ENCODE assay signal across 8 mouse cellular contexts in genomic region chr11:5099576-5100183, GRCm38 (mm10). TPM values are rescaled to one million over a fixed set of nuclear protein-coding genes. Genes with fewer than 3 reads are reported as not detected.
DNase-seq lines count a peak whose midpoint lies in the region; ATAC-seq lines count a peak whose summit lies in the region.

No protein-coding gene starts in this region.

- peak overlapping the region; percentile 99 for H3K27ac ChIP-seq in hindbrain, embryonic 14.5 days

- DNase-seq in NIH3T3 (ENCODE audit: low read depth), result peak; percentile 92
- DNase-seq in cerebellum, postnatal 10 days, result peak; percentile 83 to 87
- DNase-seq in frontal cortex, postnatal 25 days (ENCODE audit: low spot score in 2 of 2), result peak; percentile 55 to 64
- peak; percentile 83 for DNase-seq in hindbrain, embryonic 14.5 days (ENCODE audit: low spot score)
- peak; percentile 71 to 75 for DNase-seq in layer of hippocampus, postnatal 36 days
- peak; percentile 88 for DNase-seq in lung, postnatal 25 days (ENCODE audit: low spot score)
- peak; percentile 57 for DNase-seq in retina, adult 2 months (ENCODE audit: low read depth, low spot score)
- peak; percentile 77 for DNase-seq in thymus, postnatal 25 days

- peaks cover 35% of the 10 kb centered on the region for H3K4me1 ChIP-seq in hindbrain, embryonic 14.5 days (replicated peaks; ENCODE audit: control insufficient read depth, insufficient read depth, low read length)

- H3K9me3 ChIP-seq in hindbrain, embryonic 14.5 days (ENCODE audit: control insufficient read depth, low read length), result no peaks in the 10 kb centered on the region

- H3K4me2 ChIP-seq in hindbrain, embryonic 14.5 days (replicated peaks), result peak overlapping the region; percentile 87

- no peaks in the 10 kb centered on the region for H3K27me3 ChIP-seq in hindbrain, embryonic 14.5 days (ENCODE audit: control insufficient read depth, insufficient read depth, low read length)

- H3K4me3 ChIP-seq in hindbrain, embryonic 14.5 days (replicated peaks; ENCODE audit: low read length), result peak overlapping the region; percentile 99

- peak; percentile 69 for ATAC-seq in hindbrain, embryonic 14.5 days (ENCODE audit: low FRiP score)

- peak overlapping the region; percentile 98 for H3K9ac ChIP-seq in hindbrain, embryonic 14.5 days

- peaks cover 27% of the 10 kb centered on the region for H3K36me3 ChIP-seq in hindbrain, embryonic 14.5 days (replicated peaks; ENCODE audit: control insufficient read depth, insufficient read depth)

- under 1% methylated on average over 31 of the region's 31 CpGs for WGBS in hindbrain, embryonic 14.5 days

RNA-seq across cellular contexts. Expression of gene Ewsr1, which starts 0.6 kb away (rescaled TPM):
- polyA plus RNA-seq in hindbrain, embryonic 14.5 days (2014; fragmentation: Nextera tagmentation; extraction: Ambion mirVana), result 267 and 288 TPM in 2 replicates
- 100 to 1,000 TPM; 319 to 373 TPM for total RNA-seq in layer of hippocampus, postnatal 36 days (2021)

RNA-seq across cellular contexts. Expression of gene Rhbdd3, which starts 1.0 kb away (rescaled TPM):
- polyA plus RNA-seq in hindbrain, embryonic 14.5 days (2014; fragmentation: Nextera tagmentation; extraction: Ambion mirVana), result 39.7 and 44.5 TPM in 2 replicates
- 10 to 100 TPM; 20.2 to 22.2 TPM for total RNA-seq in layer of hippocampus, postnatal 36 days (2021)

RNA-seq across cellular contexts. Expression of gene Gas2l1, which starts 34.6 kb away (rescaled TPM):
- polyA plus RNA-seq in hindbrain, embryonic 14.5 days (2014; fragmentation: Nextera tagmentation; extraction: Ambion mirVana), result 24.9 and 28.9 TPM in 2 replicates
- 100 to 1,000 TPM in 1 of 2 experiments, 10 to 100 TPM in 1; 95.7 to 104 TPM for total RNA-seq in layer of hippocampus, postnatal 36 days (2021)

RNA-seq across cellular contexts. Expression of gene Rasl10a, which starts 41.8 kb away (rescaled TPM):
- polyA plus RNA-seq in hindbrain, embryonic 14.5 days (2014; fragmentation: Nextera tagmentation; extraction: Ambion mirVana), result 1.0 and 1.8 TPM in 2 replicates
- total RNA-seq in layer of hippocampus, postnatal 36 days (2021), result 100 to 1,000 TPM in 1 of 2 experiments, 10 to 100 TPM in 1; 88.6 to 112 TPM

RNA-seq across cellular contexts. Expression of gene Emid1, which starts 52.4 kb away (rescaled TPM):
- 14.7 and 17.8 TPM in 2 replicates for polyA plus RNA-seq in hindbrain, embryonic 14.5 days (2014; fragmentation: Nextera tagmentation; extraction: Ambion mirVana)
- 1 to 10 TPM; 7.3 to 9.3 TPM for total RNA-seq in layer of hippocampus, postnatal 36 days (2021)

Comparison
In these comparisons a context has a peak if more than half of its experiments do, and no peak if none do; other contexts are left out.
1. Peak in every context shown above with its lines: DNase-seq, ATAC-seq, H3K4me3 ChIP-seq and H3K27ac ChIP-seq.